Mouse (Mus musculus): Measurements from ENCODE around the gene Zfhx3. TPM values are rescaled to one million over a fixed set of nuclear protein-coding genes. Genes with fewer than 3 reads are reported as not detected.

Gene Zfhx3
- total and polyA plus RNA-seq, 3 experiments = 0.23 to 2.5 TPM; not detected in 1

- no peak for TF ChIP-seq TCF12 (IDR thresholded peaks at IDR 0.05; ENCODE audit: low read depth, low read length)
- no peak for TF ChIP-seq GATA1 (IDR thresholded peaks at IDR 0.05; ENCODE audit: low read depth, low read length)
- TF ChIP-seq EP300 (IDR thresholded peaks at IDR 0.05; ENCODE audit: low read depth in 1 of 2, low read length in 2 of 2) = no peak
- no peak for TF ChIP-seq CHD1 (IDR thresholded peaks at IDR 0.05; ENCODE audit: low read depth, low read length)
- no peak for TF ChIP-seq MYB (IDR thresholded peaks at IDR 0.05; ENCODE audit: low read depth, low read length)
- no peak for TF ChIP-seq HCFC1 (IDR thresholded peaks at IDR 0.05; ENCODE audit: low read depth, low read length)
- TF ChIP-seq JUND (IDR thresholded peaks at IDR 0.05; ENCODE audit: low read depth, low read length) = no peak
- no peak for TF ChIP-seq MAFK (IDR thresholded peaks at IDR 0.05; ENCODE audit: borderline replicate concordance, low read depth, low read length)
- no peak for TF ChIP-seq POLR2AphosphoS5 (IDR thresholded peaks at IDR 0.05; ENCODE audit: borderline replicate concordance, low read depth, low read length)
- no peak for TF ChIP-seq E2F4 (IDR thresholded peaks at IDR 0.05; ENCODE audit: borderline replicate concordance, low read depth, low read length)
Observed at GRCm38 (mm10) chr8:108733385-108733784, 790.9 kb downstream of the Zfhx3 start.

GRCm38 (mm10) chr8:108736442-108736841, 794.0 kb downstream of the Zfhx3 start:
- H3K9ac ChIP-seq (ENCODE audit: control insufficient read depth, low read depth, low read length, poor library complexity, severe bottlenecking) = no peak overlapping the region
- no peaks in the 10 kb centered on the region for H3K27me3 ChIP-seq (ENCODE audit: control insufficient read depth in 1 of 2, insufficient read depth in 2 of 2, low read length in 2 of 2)
- H3K4me1 ChIP-seq (ENCODE audit: control insufficient read depth in 1 of 2, insufficient read depth in 2 of 2, low read length in 2 of 2) = no peaks in the 10 kb centered on the region
- no peak for DNase-seq (ENCODE audit: low read depth, low spot score)
- H3K79me2 ChIP-seq (ENCODE audit: control insufficient read depth, insufficient read depth, low read length, poor library complexity) = no peaks in the 10 kb centered on the region
- TF ChIP-seq NRF1 (IDR thresholded peaks at IDR 0.05; ENCODE audit: insufficient read depth, low read depth, low read length, poor library complexity, severe bottlenecking) (no peak), CHD1 (IDR thresholded peaks at IDR 0.05; ENCODE audit: low read depth, low read length) (no peak), UBTF (IDR thresholded peaks at IDR 0.05; ENCODE audit: borderline replicate concordance, insufficient read depth, low read depth, low read length) (no peak), POLR2AphosphoS5 (IDR thresholded peaks at IDR 0.05; ENCODE audit: borderline replicate concordance, low read depth, low read length) (no peak), SMC3 (IDR thresholded peaks at IDR 0.05; ENCODE audit: low read depth, low read length) (no peak), MYB (IDR thresholded peaks at IDR 0.05; ENCODE audit: low read depth, low read length) (no peak), NELFE (IDR thresholded peaks at IDR 0.05; ENCODE audit: low read depth, low read length) (no peak), MAX (IDR thresholded peaks at IDR 0.05; ENCODE audit: low read length) (no peak), KAT2A (conservative IDR thresholded peaks at IDR 0.05; ENCODE audit: low read depth, low read length) (no peak), CHD2 (IDR thresholded peaks at IDR 0.05; ENCODE audit: low read length) (no peak)
- H3K27ac ChIP-seq (ENCODE audit: control insufficient read depth, low read depth, low read length) = no peak overlapping the region
- no peaks in the 10 kb centered on the region for H3K9me3 ChIP-seq (replicated peaks; ENCODE audit: insufficient read depth, low read length)
- H3K36me3 ChIP-seq (ENCODE audit: control insufficient read depth in 1 of 2, insufficient read depth in 2 of 2, low read length in 2 of 2) = no peaks in the 10 kb centered on the region
- H3K4me3 ChIP-seq (ENCODE audit: control insufficient read depth in 1 of 2, insufficient read depth in 1 of 2, low read depth in 2 of 2, low read length in 2 of 2) = no peak overlapping the region

More at GRCm38 (mm10) chr8:108733385-108733784, 790.9 kb downstream of the Zfhx3 start:
- H3K9ac ChIP-seq (ENCODE audit: control insufficient read depth, low read depth, low read length, poor library complexity, severe bottlenecking) = no peak overlapping the region
- H3K4me1 ChIP-seq (ENCODE audit: control insufficient read depth in 1 of 2, insufficient read depth in 2 of 2, low read length in 2 of 2) = 0 out of 4 replicates have a peak, but pooled peaks cover 0 to 3% of the 10 kb centered on the region in 2 experiments
- H3K27me3 ChIP-seq (ENCODE audit: control insufficient read depth in 1 of 2, insufficient read depth in 2 of 2, low read length in 2 of 2) = no peaks in the 10 kb centered on the region
- no peaks in the 10 kb centered on the region for H3K9me3 ChIP-seq (replicated peaks; ENCODE audit: insufficient read depth, low read length)
- no peaks in the 10 kb centered on the region for H3K79me2 ChIP-seq (ENCODE audit: control insufficient read depth, insufficient read depth, low read length, poor library complexity)
- no peak overlapping the region for H3K27ac ChIP-seq (ENCODE audit: control insufficient read depth, low read depth, low read length)
- no peak for DNase-seq (ENCODE audit: low read depth, low spot score)
- H3K4me3 ChIP-seq (ENCODE audit: control insufficient read depth in 1 of 2, insufficient read depth in 1 of 2, low read depth in 2 of 2, low read length in 2 of 2) = no peak overlapping the region
- H3K36me3 ChIP-seq (ENCODE audit: control insufficient read depth in 1 of 2, insufficient read depth in 2 of 2, low read length in 2 of 2) = no peaks in the 10 kb centered on the region

All from MEL (cell line).